Mouse (Mus musculus) ovary, postnatal 14 days (tissue): Measurements from ENCODE around the gene Rnf150.

Experiments
- DNase-seq: peaks from one replicate; pipeline ENCODE4 v3.0.0; 2022; ENCODE audit warnings: low spot score

Rnf150 gene

GRCm38 (mm10) chr8:83011758-83012157 lies 148.6 kb downstream of the Rnf150 start:
- DNase-seq: no peak

GRCm38 (mm10) chr8:83028211-83028610 lies 165.1 kb downstream of the Rnf150 start:
- no peak for DNase-seq

- DNase-seq: no peak
These were observed 169.6 kb downstream of the Rnf150 start for GRCm38 (mm10) chr8:83032800-83033199.

- DNase-seq: no peak
These were observed 172.0 kb downstream of the Rnf150 start for GRCm38 (mm10) chr8:83035141-83035540.

GRCm38 (mm10) chr8:83036521-83037166 lies 173.5 kb downstream of the Rnf150 start:
- DNase-seq: no peak

- no peak for DNase-seq
These were observed 174.2 kb downstream of the Rnf150 start for GRCm38 (mm10) chr8:83037321-83037720.

- DNase-seq: no peak
These were observed 175.4 kb downstream of the Rnf150 start for GRCm38 (mm10) chr8:83038575-83038974.

- DNase-seq: no peak
These were observed 178.3 kb downstream of the Rnf150 start for GRCm38 (mm10) chr8:83041440-83041839.

GRCm38 (mm10) chr8:83046912-83047311 lies 183.8 kb downstream of the Rnf150 start:
- DNase-seq: no peak

- no peak for DNase-seq
These were observed 185.4 kb downstream of the Rnf150 start for GRCm38 (mm10) chr8:83048527-83048926.

- DNase-seq: no peak
These were observed 186.0 kb downstream of the Rnf150 start for GRCm38 (mm10) chr8:83049171-83049601.

GRCm38 (mm10) chr8:83049616-83050015 lies 186.5 kb downstream of the Rnf150 start:
- DNase-seq: no peak

- no peak for DNase-seq
These were observed 189.7 kb downstream of the Rnf150 start for GRCm38 (mm10) chr8:83052896-83053295.

GRCm38 (mm10) chr8:83054801-83055200 lies 191.6 kb downstream of the Rnf150 start:
- no peak for DNase-seq

GRCm38 (mm10) chr8:83058951-83059350 lies 195.8 kb downstream of the Rnf150 start:
- DNase-seq: no peak

- DNase-seq: no peak
These were observed 196.9 kb downstream of the Rnf150 start for GRCm38 (mm10) chr8:83060076-83060475.

- DNase-seq: no peak
These were observed 198.1 kb downstream of the Rnf150 start for GRCm38 (mm10) chr8:83061257-83061656.

GRCm38 (mm10) chr8:83061873-83062272 lies 198.7 kb downstream of the Rnf150 start:
- DNase-seq: no peak

GRCm38 (mm10) chr8:83062276-83062675 lies 199.1 kb downstream of the Rnf150 start:
- DNase-seq: no peak

- DNase-seq: no peak
These were observed 200.9 kb downstream of the Rnf150 start for GRCm38 (mm10) chr8:83064096-83064495.

- DNase-seq: no peak
These were observed 202.9 kb downstream of the Rnf150 start for GRCm38 (mm10) chr8:83066076-83066475.

GRCm38 (mm10) chr8:83066846-83067245 lies 203.7 kb downstream of the Rnf150 start:
- DNase-seq: no peak

GRCm38 (mm10) chr8:83067906-83068305 lies 204.8 kb downstream of the Rnf150 start:
- DNase-seq: no peak

- DNase-seq: no peak
These were observed 211.1 kb downstream of the Rnf150 start for GRCm38 (mm10) chr8:83074248-83074647.
